Mouse (Mus musculus): ENCODE measurements around the gene Lrrc52. TPM values are rescaled to one million over a fixed set of nuclear protein-coding genes. Genes with fewer than 3 reads are reported as not detected.

Lrrc52 gene
- polyA plus RNA-seq, 1 experiment from 2014 or later, result not detected

- no peak for TF ChIP-seq CTCF (IDR thresholded peaks at IDR 0.05; ENCODE audit: low read depth)
- Histone ChIP-seq H3K9me3 (replicated peaks; ENCODE audit: low read length) (no peaks in the 10 kb centered on the region), H3K36me3 (ENCODE audit: insufficient read depth, low read length) (no peaks in the 10 kb centered on the region), H3K27ac (no peak overlapping the region), H3K27me3 (ENCODE audit: insufficient read depth, low read length) (no peaks in the 10 kb centered on the region), H3K9ac (ENCODE audit: low read depth, low read length) (no peak overlapping the region), H3K4me2 (ENCODE audit: low read length) (no peak overlapping the region), H3K4me1 (replicated peaks; ENCODE audit: insufficient read depth, low read length) (no peaks in the 10 kb centered on the region), H3K4me3 (replicated peaks; ENCODE audit: low read depth, low read length) (no peak overlapping the region)
- 64% methylated on average over 3 of the region's 3 CpGs for WGBS
- DNase-seq (ENCODE audit: low spot score) (no peak), ATAC-seq (replicated peaks; ENCODE audit: low FRiP score, low read depth) (no peak)
These were observed 9.3 kb downstream of the Lrrc52 start for GRCm38 (mm10) chr1:167457311-167457710.

- ATAC-seq (replicated peaks; ENCODE audit: low FRiP score, low read depth) (no peak), DNase-seq (ENCODE audit: low spot score) (no peak)
- Histone ChIP-seq H3K4me1 (replicated peaks; ENCODE audit: insufficient read depth, low read length) (no peaks in the 10 kb centered on the region), H3K9ac (ENCODE audit: low read depth, low read length) (no peak overlapping the region), H3K36me3 (ENCODE audit: insufficient read depth, low read length) (no peaks in the 10 kb centered on the region), H3K9me3 (replicated peaks; ENCODE audit: low read length) (no peaks in the 10 kb centered on the region), H3K4me3 (replicated peaks; ENCODE audit: low read depth, low read length) (no peak overlapping the region), H3K27me3 (ENCODE audit: insufficient read depth, low read length) (no peaks in the 10 kb centered on the region), H3K4me2 (ENCODE audit: low read length) (no peak overlapping the region), H3K27ac (no peak overlapping the region)
- no peak for TF ChIP-seq CTCF (IDR thresholded peaks at IDR 0.05; ENCODE audit: low read depth)
- WGBS, result 85% methylated on average over 3 of the region's 3 CpGs
These were observed 13.5 kb downstream of the Lrrc52 start for GRCm38 (mm10) chr1:167453048-167453447.

GRCm38 (mm10) chr1:167452456-167452855 lies 14.1 kb downstream of the Lrrc52 start:
- no peak for TF ChIP-seq CTCF (IDR thresholded peaks at IDR 0.05; ENCODE audit: low read depth)
- Histone ChIP-seq H3K9ac (ENCODE audit: low read depth, low read length) (no peak overlapping the region), H3K27me3 (ENCODE audit: insufficient read depth, low read length) (no peaks in the 10 kb centered on the region), H3K4me3 (replicated peaks; ENCODE audit: low read depth, low read length) (no peak overlapping the region), H3K9me3 (replicated peaks; ENCODE audit: low read length) (no peaks in the 10 kb centered on the region), H3K27ac (no peak overlapping the region), H3K4me1 (replicated peaks; ENCODE audit: insufficient read depth, low read length) (no peaks in the 10 kb centered on the region), H3K4me2 (ENCODE audit: low read length) (no peak overlapping the region), H3K36me3 (ENCODE audit: insufficient read depth, low read length) (no peaks in the 10 kb centered on the region)
- ATAC-seq (replicated peaks; ENCODE audit: low FRiP score, low read depth) (no peak), DNase-seq (ENCODE audit: low spot score) (no peak)
- 66% methylated on average over 6 of the region's 6 CpGs for WGBS

- Histone ChIP-seq H3K4me1 (replicated peaks; ENCODE audit: insufficient read depth, low read length) (no peaks in the 10 kb centered on the region), H3K9ac (ENCODE audit: low read depth, low read length) (no peak overlapping the region), H3K4me2 (ENCODE audit: low read length) (no peak overlapping the region), H3K4me3 (replicated peaks; ENCODE audit: low read depth, low read length) (no peak overlapping the region), H3K27me3 (ENCODE audit: insufficient read depth, low read length) (no peaks in the 10 kb centered on the region), H3K9me3 (replicated peaks; ENCODE audit: low read length) (no peaks in the 10 kb centered on the region), H3K27ac (no peak overlapping the region), H3K36me3 (ENCODE audit: insufficient read depth, low read length) (no peaks in the 10 kb centered on the region)
- WGBS, result 34% methylated on average over 7 of the region's 7 CpGs
- DNase-seq (ENCODE audit: low spot score) (no peak), ATAC-seq (replicated peaks; ENCODE audit: low FRiP score, low read depth) (no peak)
- TF ChIP-seq CTCF (IDR thresholded peaks at IDR 0.05; ENCODE audit: low read depth), result no peak
These were observed 18.0 kb downstream of the Lrrc52 start for GRCm38 (mm10) chr1:167448598-167448997.

GRCm38 (mm10) chr1:167448088-167448487 lies 18.5 kb downstream of the Lrrc52 start:
- H3K4me2 ChIP-seq (ENCODE audit: low read length), result no peak overlapping the region
- H3K27ac ChIP-seq, result no peak overlapping the region
- H3K27me3 ChIP-seq (ENCODE audit: insufficient read depth, low read length), result no peaks in the 10 kb centered on the region
- peak; percentile 35; the same call in 1 of the 2 replicates for TF ChIP-seq CTCF (IDR thresholded peaks at IDR 0.05; ENCODE audit: low read depth)
- 53% methylated on average over 6 of the region's 6 CpGs for WGBS
- no peaks in the 10 kb centered on the region for H3K4me1 ChIP-seq (replicated peaks; ENCODE audit: insufficient read depth, low read length)
- no peak overlapping the region for H3K4me3 ChIP-seq (replicated peaks; ENCODE audit: low read depth, low read length)
- no peaks in the 10 kb centered on the region for H3K9me3 ChIP-seq (replicated peaks; ENCODE audit: low read length)
- no peaks in the 10 kb centered on the region for H3K36me3 ChIP-seq (ENCODE audit: insufficient read depth, low read length)
- no peak for ATAC-seq (replicated peaks; ENCODE audit: low FRiP score, low read depth)
- no peak for DNase-seq (ENCODE audit: low spot score)
- H3K9ac ChIP-seq (ENCODE audit: low read depth, low read length), result no peak overlapping the region

- ATAC-seq (replicated peaks; ENCODE audit: low FRiP score, low read depth), result no peak
These were observed 20.1 kb downstream of the Lrrc52 start for GRCm38 (mm10) chr1:167446516-167446915.

GRCm38 (mm10) chr1:167445167-167445566 lies 21.4 kb downstream of the Lrrc52 start:
- no peak for TF ChIP-seq CTCF (IDR thresholded peaks at IDR 0.05; ENCODE audit: low read depth)
- no peak overlapping the region for H3K27ac ChIP-seq
- H3K4me1 ChIP-seq (replicated peaks; ENCODE audit: insufficient read depth, low read length), result no peaks in the 10 kb centered on the region
- H3K9ac ChIP-seq (ENCODE audit: low read depth, low read length), result no peak overlapping the region
- H3K4me2 ChIP-seq (ENCODE audit: low read length), result no peak overlapping the region
- H3K27me3 ChIP-seq (ENCODE audit: insufficient read depth, low read length), result no peaks in the 10 kb centered on the region
- no peak overlapping the region for H3K4me3 ChIP-seq (replicated peaks; ENCODE audit: low read depth, low read length)
- no peaks in the 10 kb centered on the region for H3K36me3 ChIP-seq (ENCODE audit: insufficient read depth, low read length)
- no peaks in the 10 kb centered on the region for H3K9me3 ChIP-seq (replicated peaks; ENCODE audit: low read length)
- DNase-seq (ENCODE audit: low spot score) (no peak), ATAC-seq (replicated peaks; ENCODE audit: low FRiP score, low read depth) (no peak)
- WGBS, result 94% methylated on average over 4 of the region's 4 CpGs

More at GRCm38 (mm10) chr1:167446516-167446915, 20.1 kb downstream of the Lrrc52 start:
- H3K9ac ChIP-seq (ENCODE audit: low read depth, low read length), result no peak overlapping the region
- no peak for DNase-seq (ENCODE audit: low spot score)
- H3K27ac ChIP-seq, result no peak overlapping the region
- no peaks in the 10 kb centered on the region for H3K4me1 ChIP-seq (replicated peaks; ENCODE audit: insufficient read depth, low read length)
- TF ChIP-seq CTCF (IDR thresholded peaks at IDR 0.05; ENCODE audit: low read depth), result no peak
- no peak overlapping the region for H3K4me2 ChIP-seq (ENCODE audit: low read length)
- H3K36me3 ChIP-seq (ENCODE audit: insufficient read depth, low read length), result no peaks in the 10 kb centered on the region
- H3K9me3 ChIP-seq (replicated peaks; ENCODE audit: low read length), result no peaks in the 10 kb centered on the region
- no peak overlapping the region for H3K4me3 ChIP-seq (replicated peaks; ENCODE audit: low read depth, low read length)
- no peaks in the 10 kb centered on the region for H3K27me3 ChIP-seq (ENCODE audit: insufficient read depth, low read length)
- 87% methylated on average over 6 of the region's 6 CpGs for WGBS

Measured in kidney, postnatal 0 days (tissue).